Mouse (Mus musculus): ENCODE data around the gene Oxa1l.

DNA sequence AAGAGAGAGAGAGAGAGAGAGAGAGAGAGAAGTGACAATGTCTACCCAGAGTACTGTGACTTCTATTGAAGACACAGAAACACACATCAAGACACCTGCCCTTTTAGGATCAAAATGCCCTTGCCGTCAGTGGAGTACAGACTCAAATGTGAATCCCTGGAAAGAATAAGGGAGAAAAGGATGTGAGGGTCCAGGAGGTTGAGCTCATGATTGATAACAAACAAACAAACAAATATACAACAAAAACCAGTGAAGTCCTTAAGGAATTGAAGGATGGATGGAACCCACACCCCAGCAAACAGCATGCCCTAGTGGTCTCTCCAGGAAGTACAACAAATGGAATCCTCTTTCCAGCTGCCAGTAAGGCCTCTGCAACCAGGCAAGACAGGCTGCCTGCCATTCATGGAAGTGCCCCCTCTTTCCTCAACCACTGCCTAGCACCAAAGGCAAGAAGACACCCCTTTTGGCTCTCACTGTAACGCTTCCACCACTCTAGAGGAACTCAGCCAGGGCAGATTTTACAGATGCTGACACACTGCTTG, 52.1 kb downstream of the Oxa1l start:
- TF ChIP-seq POLR2A (IDR thresholded peaks at IDR 0.05; ENCODE audit: control insufficient read depth, low read depth, low read length) (no peak), CTCF (IDR thresholded peaks at IDR 0.05; ENCODE audit: control insufficient read depth, insufficient read depth, insufficient replicate concordance, low read depth, low read length) (peak; percentile 60; the same call in 1 of the 2 replicates)

Measured in testis, adult 2 months (tissue).